Mouse (Mus musculus): Measurements from ENCODE around the gene Hbq1b.

Gene Hbq1b

DNA sequence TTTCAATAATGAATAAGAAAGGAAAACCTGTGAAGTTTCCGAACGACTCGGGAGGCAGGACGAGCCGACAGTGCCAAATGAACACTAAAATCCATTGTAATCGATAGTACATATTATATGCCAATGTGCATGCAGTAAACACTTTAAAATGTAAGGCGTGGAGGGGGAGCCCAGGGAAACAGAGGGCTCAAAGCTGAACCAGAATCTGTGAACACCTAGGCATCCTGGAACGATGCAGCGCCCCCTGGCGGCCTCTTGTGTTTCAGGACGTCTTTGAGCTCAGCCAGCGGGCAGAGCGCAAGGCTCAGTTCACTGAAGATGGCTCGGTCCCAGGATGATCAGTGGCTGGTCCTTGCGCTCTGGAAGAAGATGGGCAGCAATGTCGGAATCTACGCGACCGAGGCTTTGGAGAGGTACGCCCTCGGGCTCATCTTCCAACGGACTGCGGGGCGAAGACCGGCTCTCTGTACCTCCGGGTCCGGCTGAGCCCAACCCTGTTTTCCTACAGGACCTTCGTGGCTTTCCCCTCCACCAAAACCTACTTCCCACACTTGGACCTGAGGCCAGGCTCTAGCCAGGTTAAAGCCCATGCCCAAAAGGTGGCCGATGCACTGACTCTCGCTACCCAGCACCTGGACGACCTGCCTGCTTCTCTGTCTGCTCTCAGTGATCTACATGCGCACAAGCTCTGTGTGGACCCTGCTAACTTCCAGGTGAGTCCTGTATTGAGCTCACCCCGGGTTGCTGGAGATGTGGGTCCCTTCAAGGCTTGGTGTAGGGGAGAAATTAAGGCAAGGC, at the start of gene Hbq1b:
TSS of gene Hbq1b (plus strand) at position 271 of the 798 bp plus-strand sequence.
- peak; percentile 74 for DNase-seq

DNA sequence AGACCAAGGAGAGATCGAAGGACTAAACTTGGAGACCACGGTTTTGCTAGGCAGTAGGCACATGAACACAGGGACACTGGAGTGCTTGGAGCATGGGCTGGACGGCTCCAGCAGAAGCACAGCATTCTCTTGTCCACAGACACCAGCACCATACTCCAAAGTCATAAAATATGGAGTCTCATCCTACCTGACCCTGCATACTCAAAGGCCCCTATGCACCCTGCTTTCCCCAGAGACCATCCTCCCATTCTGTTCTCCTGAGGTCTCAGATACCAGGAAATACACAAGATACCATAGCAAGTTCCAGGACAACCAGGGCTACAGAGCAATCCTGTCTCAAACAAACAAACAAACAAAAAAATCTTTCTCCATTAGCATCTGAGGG, 49.4 kb upstream of the Hbq1b start:
- DNase-seq: no peak

- peak; percentile 77 for DNase-seq
These were observed 48.5 kb upstream of the Hbq1b start for GRCm38 (mm10) chr11:32238093-32238860.

DNA sequence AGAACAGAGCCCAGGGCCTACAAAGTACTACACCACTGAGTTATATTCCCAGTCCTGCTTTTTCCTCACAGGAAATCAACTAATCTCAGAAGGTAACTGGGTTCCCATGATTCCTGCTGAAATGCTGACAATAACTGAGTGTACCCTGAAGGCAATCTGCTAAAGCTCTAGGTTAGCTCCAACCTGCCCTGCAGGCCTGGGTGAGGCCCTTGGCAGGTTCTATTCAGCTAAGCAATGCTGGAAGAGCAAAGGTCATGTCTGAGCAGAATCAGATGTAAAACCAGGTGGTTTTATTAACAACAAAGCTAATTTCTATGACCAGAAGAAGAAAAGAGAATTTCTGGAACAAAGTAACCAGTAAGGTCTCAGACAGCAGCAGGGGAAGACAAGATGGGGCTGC, 45.4 kb upstream of the Hbq1b start:
- DNase-seq: no peak

DNA sequence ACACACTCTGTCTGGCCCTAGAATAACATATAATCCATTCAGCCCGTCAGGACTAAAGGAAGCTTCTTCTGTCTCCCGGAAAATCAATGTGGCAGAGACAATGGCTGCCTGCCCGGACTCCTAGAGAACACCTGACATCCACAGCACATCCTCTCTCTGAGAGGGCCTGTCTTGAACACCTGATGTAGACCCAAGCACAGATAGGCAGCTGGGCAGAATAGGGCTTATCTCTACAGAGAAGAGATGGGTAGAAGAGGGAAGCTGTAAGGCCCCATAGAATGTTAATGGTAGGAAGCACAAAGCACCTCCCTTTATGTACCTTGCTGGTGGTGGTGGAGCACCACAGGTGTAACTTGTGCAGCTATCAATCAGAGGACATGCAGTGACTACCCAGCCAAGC, 44.6 kb upstream of the Hbq1b start:
- no peak for DNase-seq

DNA sequence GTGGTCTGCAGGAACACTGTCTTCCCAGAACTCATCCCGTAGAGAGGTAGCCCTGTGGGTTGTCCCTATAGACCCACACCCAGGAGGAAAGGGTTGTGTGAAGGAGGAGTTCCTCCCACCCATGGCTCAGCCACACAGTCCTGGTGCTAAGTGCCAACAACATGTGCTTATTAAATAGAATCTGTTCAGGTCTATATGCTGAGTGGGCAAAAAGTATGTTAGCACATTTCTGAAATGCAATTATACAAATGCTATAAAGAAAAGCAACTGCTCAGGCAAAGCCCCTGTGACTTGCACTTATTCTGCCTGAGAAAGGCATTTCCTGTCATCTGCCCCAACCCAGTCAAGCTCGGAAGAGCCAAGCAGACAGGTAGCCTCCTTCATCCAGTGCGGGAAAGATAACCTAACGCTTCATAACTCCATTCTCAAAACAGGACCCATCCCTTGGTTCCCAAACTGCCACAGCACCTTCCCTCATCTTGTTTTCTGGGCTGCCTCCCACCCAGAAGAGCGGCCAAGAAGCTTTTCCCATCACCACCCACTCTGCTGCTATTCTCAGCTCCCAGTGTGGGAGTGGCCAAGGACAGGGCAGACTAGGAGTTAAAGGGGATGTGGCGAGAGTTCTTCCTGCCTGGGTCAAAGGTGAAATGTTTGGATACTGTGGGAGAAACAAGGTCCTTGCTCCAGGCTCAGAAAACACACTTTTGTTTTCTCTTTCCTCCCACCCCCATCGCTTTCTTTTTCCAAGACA, 43.4 kb upstream of the Hbq1b start:
- DNase-seq: no peak

GRCm38 (mm10) chr11:32244064-32244463, 42.7 kb upstream of the Hbq1b start:
- no peak for DNase-seq

DNA sequence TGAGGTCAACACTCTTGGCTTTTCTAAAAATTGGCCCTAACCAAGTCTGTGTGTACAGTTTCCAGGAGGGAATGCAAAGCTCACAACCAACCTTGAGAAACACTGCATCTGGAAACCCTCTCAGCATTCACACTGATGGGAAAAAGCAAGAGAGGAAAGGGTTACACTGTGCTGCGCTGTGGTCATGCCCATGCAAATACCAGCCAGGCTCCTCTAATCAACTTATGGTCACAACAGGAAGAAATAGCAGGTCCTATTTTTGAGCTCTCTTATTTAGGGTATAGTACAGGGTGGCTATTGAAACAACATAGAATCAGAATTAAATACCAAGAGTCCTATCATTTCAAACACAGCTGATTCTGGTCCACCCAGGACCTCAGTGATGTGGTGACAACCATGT, 42.1 kb upstream of the Hbq1b start:
- no peak for DNase-seq

GRCm38 (mm10) chr11:32245614-32246013, 41.2 kb upstream of the Hbq1b start:
- DNase-seq: no peak

DNA sequence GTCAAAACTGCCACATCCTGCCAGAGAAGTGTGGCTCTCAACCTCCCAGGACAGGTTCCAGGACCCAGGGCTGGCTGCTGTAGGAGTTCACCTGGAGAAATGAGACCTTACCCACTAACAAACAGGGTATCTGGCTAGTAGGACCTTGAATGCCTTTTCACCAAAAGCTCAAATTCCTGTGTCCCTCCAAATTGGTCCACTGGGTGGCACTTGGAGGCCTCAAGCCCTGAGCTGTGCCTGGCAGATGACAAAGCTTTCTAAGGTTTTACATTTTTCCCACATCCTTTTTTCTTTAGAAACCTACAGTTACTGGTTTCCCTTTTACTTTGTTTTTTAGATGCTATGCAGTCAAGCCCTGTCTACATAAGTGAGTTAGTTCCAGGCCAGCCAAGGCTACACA, 39.7 kb upstream of the Hbq1b start:
- no peak for DNase-seq

DNA sequence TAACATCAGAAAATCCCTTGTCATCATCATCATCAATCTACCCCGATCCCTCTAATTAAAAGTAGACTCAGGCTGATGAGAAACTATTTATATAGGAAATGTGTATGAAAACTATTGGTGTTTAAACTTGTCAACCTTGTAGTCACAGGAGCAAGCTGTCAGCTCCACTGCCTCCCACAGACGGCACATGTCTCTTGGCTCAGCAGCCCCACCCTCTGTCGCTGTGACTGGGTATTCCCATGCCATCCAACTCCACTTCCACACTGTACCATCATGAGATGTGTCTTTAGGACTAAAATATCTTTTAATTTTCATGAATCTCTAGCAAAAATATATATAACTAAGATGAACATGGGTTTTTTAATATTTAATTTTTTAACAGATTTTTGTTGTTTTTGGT, 38.4 kb upstream of the Hbq1b start:
- DNase-seq: no peak

GRCm38 (mm10) chr11:32250880-32251763, 35.6 kb upstream of the Hbq1b start:
- DNase-seq: peak; percentile 11

DNA sequence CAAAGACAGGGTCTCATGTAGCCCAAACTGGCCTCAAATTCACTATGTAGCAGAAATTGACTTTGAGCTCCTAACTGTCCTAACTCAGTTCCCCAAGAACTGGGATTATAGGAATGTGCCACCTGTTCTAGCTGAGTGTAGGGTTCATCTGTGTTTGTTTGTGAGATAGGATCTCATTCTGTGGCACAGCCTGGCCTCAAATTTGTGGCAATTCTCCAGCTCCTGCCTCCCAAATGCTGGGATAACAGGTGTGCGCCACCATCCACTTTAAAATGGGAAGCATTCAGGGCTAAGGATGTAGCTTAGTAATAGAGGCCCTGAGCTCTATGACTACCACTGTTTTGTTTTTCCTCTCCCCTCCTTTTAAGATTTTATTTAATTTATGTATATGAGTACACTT, 33.6 kb upstream of the Hbq1b start:
- no peak for DNase-seq

GRCm38 (mm10) chr11:32256146-32256545, 30.6 kb upstream of the Hbq1b start:
- DNase-seq: no peak

- DNase-seq: no peak
These were observed 30.2 kb upstream of the Hbq1b start for GRCm38 (mm10) chr11:32256566-32256965.

- no peak for DNase-seq
These were observed 23.9 kb upstream of the Hbq1b start for GRCm38 (mm10) chr11:32262674-32263415.

GRCm38 (mm10) chr11:32265117-32265738, 21.5 kb upstream of the Hbq1b start:
- no peak for DNase-seq

- no peak for DNase-seq
These were observed 20.6 kb upstream of the Hbq1b start for GRCm38 (mm10) chr11:32266194-32266593.

- DNase-seq: no peak
These were observed 20.0 kb upstream of the Hbq1b start for GRCm38 (mm10) chr11:32266776-32267175.

DNA sequence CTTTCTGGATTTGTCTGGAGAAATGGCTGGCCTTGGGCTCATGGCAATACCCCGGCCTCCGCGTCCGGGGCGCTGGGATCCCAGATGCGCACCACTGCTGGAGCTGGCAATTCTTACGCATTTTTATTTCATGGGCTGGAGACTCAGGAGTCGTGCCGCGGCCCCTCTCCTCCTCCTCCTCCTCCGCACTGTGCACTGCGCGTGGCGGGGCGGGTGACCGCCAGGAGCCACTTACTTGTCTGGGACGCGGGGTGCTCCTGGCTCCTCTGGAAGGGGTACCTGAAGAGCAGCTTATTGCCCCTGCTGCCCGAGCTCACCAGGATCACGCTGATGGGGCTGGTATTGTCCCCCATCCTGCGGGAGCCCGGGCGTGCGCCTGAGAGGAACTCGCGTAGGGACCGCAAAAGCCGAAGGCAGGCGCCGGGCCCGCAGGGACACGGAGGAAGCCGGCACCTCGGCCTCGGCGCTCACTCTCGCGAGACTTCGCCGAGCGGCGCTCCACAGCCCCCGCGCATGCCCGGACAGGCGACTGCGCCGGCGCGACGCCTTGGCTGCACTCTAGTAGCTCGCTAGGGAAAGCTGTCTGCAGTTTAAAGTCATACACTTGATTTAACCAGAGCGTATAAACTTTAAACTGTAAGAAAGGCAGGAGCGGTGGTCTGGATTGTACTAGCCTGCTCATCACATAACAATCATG, 19.4 kb upstream of the Hbq1b start, which contains the start of gene Nprl3:
TSS of gene Nprl3 (minus strand) at position 520 of the 697 bp plus-strand sequence.
- DNase-seq: peak; percentile 96

DNA sequence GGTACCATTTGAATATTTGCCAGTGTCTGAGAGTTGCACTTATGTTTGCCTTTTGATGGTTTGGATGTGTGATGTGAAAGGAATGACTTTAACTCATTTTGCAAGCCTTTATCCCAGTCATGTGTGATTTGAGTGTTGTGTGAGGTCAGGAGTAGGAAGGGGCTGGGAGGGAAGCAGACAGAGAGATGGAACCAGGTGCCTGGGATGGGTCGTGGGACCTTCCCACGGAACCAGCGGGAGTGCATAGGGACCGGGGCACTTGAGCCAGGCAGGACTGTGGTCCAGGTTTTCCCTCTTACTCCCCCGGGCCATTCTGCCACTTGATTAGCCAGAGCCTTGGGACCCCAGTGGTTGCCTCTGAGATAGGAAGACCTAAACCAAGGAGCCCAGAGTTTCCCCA, 18.8 kb upstream of the Hbq1b start:
- DNase-seq: peak; percentile 60
